In the genomic region with DNA sequence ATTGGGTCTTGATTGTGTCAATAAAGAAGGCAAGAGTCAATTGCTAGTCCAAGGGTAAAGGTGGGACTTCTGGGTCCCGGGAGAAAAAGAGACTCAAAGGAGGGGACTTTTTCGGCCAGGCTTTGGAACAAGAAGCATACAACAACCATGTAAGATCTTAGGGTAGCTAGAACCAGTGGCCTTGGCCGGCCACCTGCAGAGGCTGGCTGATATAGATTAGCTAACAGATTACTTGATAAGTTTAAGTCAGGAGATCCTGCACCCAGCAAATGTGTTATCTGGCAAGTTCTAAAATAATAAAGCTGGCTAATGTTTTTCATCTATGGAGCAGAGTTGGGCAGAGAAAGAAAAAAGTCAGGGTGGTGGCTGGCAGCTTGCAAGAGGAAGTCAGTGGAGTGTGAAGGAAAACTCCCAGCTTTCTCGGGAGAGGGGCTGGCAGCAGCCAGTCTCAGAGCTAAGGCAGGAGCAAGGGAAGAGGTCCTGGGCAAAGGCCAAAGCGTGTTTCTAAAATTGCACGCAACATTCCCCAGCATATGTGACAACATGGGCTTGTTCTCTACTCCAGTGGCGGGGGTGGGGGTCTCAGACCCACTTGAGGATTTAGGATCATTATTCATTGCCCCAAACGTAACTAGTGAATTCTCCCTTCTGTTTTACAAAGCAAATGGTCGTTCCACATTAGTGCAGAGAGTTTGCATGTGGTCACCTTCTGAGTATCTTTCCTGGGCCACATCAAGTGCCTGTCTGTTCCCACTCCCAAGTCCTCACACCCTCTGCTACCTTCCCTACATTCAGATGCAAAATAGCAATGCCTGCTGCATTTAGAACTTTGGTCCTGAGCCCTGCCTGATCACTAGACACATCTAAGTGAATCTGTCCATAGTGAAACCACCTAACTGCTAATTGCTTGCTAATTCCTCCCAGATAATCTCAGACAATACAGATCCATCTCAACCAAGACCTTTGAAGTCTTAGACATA, we compare ENCODE assay signal across 14 mouse cellular contexts.
A peak's percentile ranks its signal among the peaks of the same experiment; 100 is the strongest.
DNase-seq lines count a peak whose midpoint lies in the region; ATAC-seq lines count a peak whose summit lies in the region.
"Had no signal": no experiment of that assay in that cellular context is flagged by ENCODE, and none has a peak within 500 bp of the region (broad histone marks: within the 10 kb centered on the region; RNA-seq: fewer than 3 reads in every experiment).

No protein-coding gene starts in this region.

- H3K27ac ChIP-seq in brown adipose tissue, adult 24 weeks (replicated peaks; ENCODE audit: low read depth, low read length): peak overlapping the region; percentile 87
- H3K27ac ChIP-seq in lung, embryonic 16.5 days (ENCODE audit: low read length): peak overlapping the region; percentile 36; the same call in 1 of the 2 replicates
- no peak overlapping the region for H3K27ac ChIP-seq in forebrain, embryonic 15.5 days (replicated peaks)
- H3K27ac ChIP-seq: forebrain, embryonic 12.5 days; limb, embryonic 12.5 days; stomach, embryonic 15.5 days had no signal

- peak; percentile 51; the same call in 1 of the 2 replicates for ATAC-seq in lung, embryonic 16.5 days (ENCODE audit: low read depth)
- no peak for ATAC-seq in forebrain, embryonic 15.5 days (replicated peaks)

- no peaks in the 10 kb centered on the region for H3K27me3 ChIP-seq in lung, embryonic 16.5 days (ENCODE audit: control insufficient read depth, insufficient read depth, low read depth, low read length)
- H3K27me3 ChIP-seq in forebrain, embryonic 15.5 days: no peaks in the 10 kb centered on the region
- H3K27me3 ChIP-seq: forebrain, embryonic 12.5 days; limb, embryonic 12.5 days; stomach, embryonic 15.5 days had no signal

- no peak overlapping the region for H3K4me2 ChIP-seq in lung, embryonic 16.5 days (ENCODE audit: low read depth, low read length)
- no peak overlapping the region for H3K4me2 ChIP-seq in forebrain, embryonic 15.5 days (replicated peaks)
- H3K4me2 ChIP-seq: forebrain, embryonic 12.5 days; limb, embryonic 12.5 days; stomach, embryonic 15.5 days had no signal

- peak; percentile 13 to 26 for DNase-seq in heart, adult 18-20 months
- DNase-seq in heart, postnatal 4 days: no peak
- DNase-seq in kidney, adult 11 months: peak; percentile 41
- DNase-seq in frontal cortex, postnatal 10 days (ENCODE audit: low spot score in 2 of 2): no peak
- no peak for DNase-seq in ovary, adult 18-20 months (ENCODE audit: low spot score)
- DNase-seq: B cell, adult 2 months; right cerebral cortex, adult 18-20 months had no signal

- no peaks in the 10 kb centered on the region for H3K9me3 ChIP-seq in lung, embryonic 16.5 days (ENCODE audit: control insufficient read depth, low read length)
- no peaks in the 10 kb centered on the region for H3K9me3 ChIP-seq in forebrain, embryonic 15.5 days
- H3K9me3 ChIP-seq: forebrain, embryonic 12.5 days; limb, embryonic 12.5 days; stomach, embryonic 15.5 days had no signal

- no peak overlapping the region for H3K9ac ChIP-seq in lung, embryonic 16.5 days (ENCODE audit: low read length)
- H3K9ac ChIP-seq in forebrain, embryonic 15.5 days (replicated peaks): no peak overlapping the region
- H3K9ac ChIP-seq: forebrain, embryonic 12.5 days; limb, embryonic 12.5 days; stomach, embryonic 15.5 days had no signal

- WGBS in lung, embryonic 16.5 days: 28% methylated on average over 9 of the region's 9 CpGs
- WGBS in forebrain, embryonic 15.5 days: 53% methylated on average over 9 of the region's 9 CpGs

- no peaks in the 10 kb centered on the region for H3K36me3 ChIP-seq in lung, embryonic 16.5 days (ENCODE audit: control insufficient read depth, insufficient read depth, low read length)
- no peaks in the 10 kb centered on the region for H3K36me3 ChIP-seq in forebrain, embryonic 15.5 days
- H3K36me3 ChIP-seq: forebrain, embryonic 12.5 days; limb, embryonic 12.5 days; stomach, embryonic 15.5 days had no signal

- peaks cover 14% of the 10 kb centered on the region; the same call in 1 of the 2 replicates for H3K4me1 ChIP-seq in brown adipose tissue, adult 24 weeks (ENCODE audit: control insufficient read depth, insufficient read depth, insufficient read length, low read length)
- H3K4me1 ChIP-seq in lung, embryonic 16.5 days (replicated peaks; ENCODE audit: control insufficient read depth, insufficient read depth, low read length): peaks cover 28% of the 10 kb centered on the region
- H3K4me1 ChIP-seq in forebrain, embryonic 15.5 days: no peaks in the 10 kb centered on the region
- H3K4me1 ChIP-seq: forebrain, embryonic 12.5 days; limb, embryonic 12.5 days had no signal

- no peak overlapping the region for H3K4me3 ChIP-seq in brown adipose tissue, adult 24 weeks (ENCODE audit: insufficient read depth, low read depth, low read length)
- H3K4me3 ChIP-seq in lung, embryonic 16.5 days (ENCODE audit: low read length): no peak overlapping the region
- no peak overlapping the region for H3K4me3 ChIP-seq in forebrain, embryonic 15.5 days
- H3K4me3 ChIP-seq: forebrain, embryonic 12.5 days; limb, embryonic 12.5 days; myocyte; stomach, embryonic 15.5 days had no signal

Comparison
In these comparisons a context has a peak if more than half of its experiments do, and no peak if none do; other contexts are left out.
1. DNase-seq: peak in heart, adult 18-20 months (2 of 2) and kidney, adult 11 months (single experiment); none in heart, postnatal 4 days (single experiment), frontal cortex, postnatal 10 days (0 of 2) and ovary, adult 18-20 months (single experiment).